8 mouse cellular contexts compared by ENCODE assay signal in the genomic region with DNA sequence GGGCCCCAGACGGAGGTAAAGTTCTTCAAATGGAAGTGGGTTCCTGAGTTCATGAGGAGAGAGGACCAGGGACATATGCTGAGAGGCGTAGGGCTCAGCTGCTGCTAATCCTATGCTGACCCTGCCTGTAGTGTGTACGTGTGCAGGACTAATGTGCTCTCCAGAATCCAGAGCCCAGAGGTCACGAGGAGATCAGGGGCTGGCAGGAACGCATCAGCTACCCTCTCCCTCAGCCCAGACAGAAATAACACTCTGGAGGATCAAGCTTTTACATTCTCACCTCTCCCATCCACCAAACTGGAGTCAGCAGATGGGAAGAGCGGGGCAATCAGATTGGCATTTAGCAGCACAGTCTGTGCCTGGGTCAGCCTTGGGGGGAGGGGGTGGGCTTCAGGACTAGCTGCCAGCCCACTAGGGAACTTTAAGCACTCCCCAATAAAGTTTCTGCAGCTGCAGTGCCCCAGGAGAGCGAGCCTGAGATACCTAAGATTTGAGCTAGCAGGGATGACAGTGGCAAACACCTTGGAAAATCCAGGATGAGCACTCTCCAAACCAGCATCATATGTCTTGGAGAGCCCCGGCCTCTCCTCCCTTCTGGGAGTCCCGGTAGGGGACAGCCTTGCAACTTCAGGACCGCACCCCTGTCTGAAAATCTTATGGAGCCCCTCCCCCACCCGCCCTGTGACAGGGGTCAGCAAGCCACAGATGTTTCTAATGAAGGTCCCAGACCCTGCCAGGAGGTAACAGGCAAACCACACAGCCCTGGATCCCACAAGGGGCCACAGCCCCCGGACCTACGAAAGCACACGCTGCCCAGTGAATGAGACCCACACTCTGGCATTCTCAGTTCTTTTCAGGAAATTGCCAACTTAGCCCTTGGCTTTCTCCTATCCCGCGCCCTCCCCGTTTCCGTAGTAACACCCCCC.
DNase-seq lines count a peak whose midpoint lies in the region; ATAC-seq lines count a peak whose summit lies in the region.

No protein-coding gene starts in this region.

- H3K9me3 ChIP-seq in heart, embryonic 13.5 days, result peaks cover 4% of the 10 kb centered on the region; the same call in 1 of the 2 replicates
- H3K9me3 ChIP-seq in embryonic facial prominence, embryonic 15.5 days (replicated peaks), result no peaks in the 10 kb centered on the region
- no peaks in the 10 kb centered on the region for H3K9me3 ChIP-seq in intestine, embryonic 15.5 days
- no peaks in the 10 kb centered on the region for H3K9me3 ChIP-seq in neural tube, embryonic 12.5 days

- H3K36me3 ChIP-seq in heart, embryonic 13.5 days, result no peaks in the 10 kb centered on the region
- no peaks in the 10 kb centered on the region for H3K36me3 ChIP-seq in embryonic facial prominence, embryonic 15.5 days
- H3K36me3 ChIP-seq in intestine, embryonic 15.5 days, result no peaks in the 10 kb centered on the region
- H3K36me3 ChIP-seq in neural tube, embryonic 12.5 days, result no peaks in the 10 kb centered on the region

- DNase-seq in heart, postnatal 14 days, result no peak
- DNase-seq in urinary bladder, postnatal 10 days (ENCODE audit: low spot score), result no peak
- DNase-seq in frontal cortex, postnatal 36 days (ENCODE audit: low spot score in 2 of 2), result no peak

- no peak overlapping the region for H3K4me3 ChIP-seq in heart, embryonic 13.5 days
- 0 out of 2 replicates have a peak overlapping the region, but pooled peaks have one; percentile 4 for H3K4me3 ChIP-seq in embryonic facial prominence, embryonic 15.5 days (replicated peaks)
- no peak overlapping the region for H3K4me3 ChIP-seq in intestine, embryonic 15.5 days (replicated peaks)
- no peak overlapping the region for H3K4me3 ChIP-seq in neural tube, embryonic 12.5 days

- intact Hi-C loops in heart, postnatal 14 days (cut with DNase I), result loop anchor here (5.0 kb wide), 1 partner anchor 85 kb away; no protein-coding TSS in a partner anchor

- no peaks in the 10 kb centered on the region for H3K27me3 ChIP-seq in heart, embryonic 13.5 days (replicated peaks)
- H3K27me3 ChIP-seq in embryonic facial prominence, embryonic 15.5 days, result no peaks in the 10 kb centered on the region
- H3K27me3 ChIP-seq in intestine, embryonic 15.5 days (replicated peaks), result no peaks in the 10 kb centered on the region
- H3K27me3 ChIP-seq in neural tube, embryonic 12.5 days (replicated peaks), result no peaks in the 10 kb centered on the region

- peak overlapping the region; percentile 42 for H3K4me2 ChIP-seq in heart, embryonic 13.5 days
- H3K4me2 ChIP-seq in embryonic facial prominence, embryonic 15.5 days (replicated peaks), result peak overlapping the region; percentile 31
- H3K4me2 ChIP-seq in intestine, embryonic 15.5 days (replicated peaks), result 0 out of 2 replicates have a peak overlapping the region, but pooled peaks have one; percentile 22
- peak overlapping the region; percentile 48 for H3K4me2 ChIP-seq in neural tube, embryonic 12.5 days (replicated peaks)

- H3K4me1 ChIP-seq in heart, embryonic 13.5 days, result peaks cover 54% of the 10 kb centered on the region
- H3K4me1 ChIP-seq in embryonic facial prominence, embryonic 15.5 days, result peaks cover 55% of the 10 kb centered on the region
- peaks cover 26% of the 10 kb centered on the region for H3K4me1 ChIP-seq in intestine, embryonic 15.5 days (replicated peaks)
- H3K4me1 ChIP-seq in neural tube, embryonic 12.5 days, result peaks cover 34% of the 10 kb centered on the region

- peak overlapping the region; percentile 66 for H3K9ac ChIP-seq in heart, embryonic 13.5 days
- no peak overlapping the region for H3K9ac ChIP-seq in embryonic facial prominence, embryonic 15.5 days
- H3K9ac ChIP-seq in intestine, embryonic 15.5 days, result no peak overlapping the region
- H3K9ac ChIP-seq in neural tube, embryonic 12.5 days, result no peak overlapping the region

- no peak for ATAC-seq in heart, embryonic 13.5 days (ENCODE audit: extremely low read depth, insufficient number of reproducible peaks, low FRiP score, low TSS enrichment)
- ATAC-seq in embryonic facial prominence, embryonic 15.5 days (ENCODE audit: insufficient number of reproducible peaks, low FRiP score, low TSS enrichment, low read depth), result peak; percentile 30
- ATAC-seq in intestine, embryonic 15.5 days, result peak; percentile 38; the same call in 1 of the 2 replicates
- ATAC-seq in neural tube, embryonic 12.5 days (ENCODE audit: low FRiP score, low read depth), result peak; percentile 66
- ATAC-seq in erythroblast, adult 5-6 weeks (replicated peaks; ENCODE audit: low FRiP score, poor library complexity, severe bottlenecking), result no peak

- WGBS in heart, embryonic 13.5 days, result 19% methylated on average over 18 of the region's 18 CpGs
- 15% methylated on average over 17 of the region's 18 CpGs for whole genome bisulfite sequencing in embryonic facial prominence, embryonic 15.5 days
- whole genome bisulfite sequencing in intestine, embryonic 15.5 days, result 39% methylated on average over 18 of the region's 18 CpGs
- WGBS in neural tube, embryonic 12.5 days, result 9% methylated on average over 18 of the region's 18 CpGs

- H3K27ac ChIP-seq in heart, embryonic 13.5 days (replicated peaks), result peak overlapping the region; percentile 48; the same call in 1 of the 2 replicates
- peak overlapping the region; percentile 90 for H3K27ac ChIP-seq in embryonic facial prominence, embryonic 15.5 days (replicated peaks)
- H3K27ac ChIP-seq in intestine, embryonic 15.5 days, result 0 out of 2 replicates have a peak overlapping the region, but pooled peaks have one; percentile 24
- H3K27ac ChIP-seq in neural tube, embryonic 12.5 days, result peak overlapping the region; percentile 28

Comparison
In these comparisons a context has a peak if more than half of its experiments do, and no peak if none do; other contexts are left out.
1. ATAC-seq: peak in embryonic facial prominence, embryonic 15.5 days (single experiment), intestine, embryonic 15.5 days (single experiment) and neural tube, embryonic 12.5 days (single experiment); none in heart, embryonic 13.5 days (single experiment) and erythroblast, adult 5-6 weeks (single experiment).
2. H3K27ac ChIP-seq: peak in every context shown above with its lines; median percentile 90 in embryonic facial prominence, embryonic 15.5 days; 48 in heart, embryonic 13.5 days; 28 in neural tube, embryonic 12.5 days; 24 in intestine, embryonic 15.5 days.
3. Peak in every context shown above with its lines, with median percentiles within 50 percentile points of each other: H3K4me2 ChIP-seq.